Mouse (Mus musculus) embryonic facial prominence, embryonic 12.5 days (tissue): ENCODE measurements around the gene Unc5a. TPM values are rescaled to one million over a fixed set of nuclear protein-coding genes. Genes with fewer than 3 reads are reported as not detected.

Experiments used
- ATAC-seq: fragments of 200-750 bp; cut with Nextera tagmentation; 2 replicates; pipeline ENCODE4 v1.8.0; 2017; ENCODE audit not compliant: insufficient number of reproducible peaks, insufficient read depth, low FRiP score, low TSS enrichment
- H3K27ac ChIP-seq: fragments of 300-500 bp; sonication (generic); 2 replicates; pipeline ENCODE4 v1.5.1; 2016; ENCODE audit warnings: mild to moderate bottlenecking
- H3K27me3 ChIP-seq: fragments of 300-500 bp; sonication (generic); 2 replicates; pipeline ENCODE4 v1.6.1; 2016; ENCODE audit warnings: mild to moderate bottlenecking, moderate library complexity
- H3K36me3 ChIP-seq: fragments of 300-500 bp; sonication (generic); 2 replicates; pipeline ENCODE4 v1.6.1; 2016; ENCODE audit warnings: mild to moderate bottlenecking
- H3K4me1 ChIP-seq: fragments of 300-500 bp; sonication (generic); 2 replicates; pipeline ENCODE4 v1.6.1; 2016
- H3K4me2 ChIP-seq: fragments of 300-500 bp; sonication (generic); replicated peaks from 2 replicates; pipeline ENCODE4 v1.6.1; 2016; ENCODE audit warnings: mild to moderate bottlenecking, moderate library complexity
- H3K4me3 ChIP-seq: fragments of 300-500 bp; sonication (generic); 2 replicates; pipeline ENCODE4 v1.5.1; 2016; ENCODE audit warnings: mild to moderate bottlenecking
- H3K9ac ChIP-seq: fragments of 300-500 bp; sonication (generic); 2 replicates; pipeline ENCODE4 v1.6.1; 2016; ENCODE audit warnings: mild to moderate bottlenecking, moderate library complexity
- H3K9me3 ChIP-seq: fragments of 300-500 bp; sonication (generic); 2 replicates; pipeline ENCODE4 v1.6.1; 2016; ENCODE audit warnings: mild to moderate bottlenecking, moderate library complexity
- WGBS: fragments of 180-500 bp; shearing (Covaris S2); methylation state at CpG from one replicate; pipeline ENCODE4 v1.1.7; 2016; 5-methylcytosine and 5-hydroxymethylcytosine counted together
- polyA plus RNA-seq: library from polyadenylated mRNA; unstranded; fragments of >200 nt; fragmentation: Nextera tagmentation; extraction: Ambion mirVana; gene quantifications from 2 replicates; pipeline ENCODE4 v1.2.1, GENCODE M21; 2016

Gene Unc5a
- polyA plus RNA-seq, 1 experiment from 2014 or later, result 1.6 TPM

DNA sequence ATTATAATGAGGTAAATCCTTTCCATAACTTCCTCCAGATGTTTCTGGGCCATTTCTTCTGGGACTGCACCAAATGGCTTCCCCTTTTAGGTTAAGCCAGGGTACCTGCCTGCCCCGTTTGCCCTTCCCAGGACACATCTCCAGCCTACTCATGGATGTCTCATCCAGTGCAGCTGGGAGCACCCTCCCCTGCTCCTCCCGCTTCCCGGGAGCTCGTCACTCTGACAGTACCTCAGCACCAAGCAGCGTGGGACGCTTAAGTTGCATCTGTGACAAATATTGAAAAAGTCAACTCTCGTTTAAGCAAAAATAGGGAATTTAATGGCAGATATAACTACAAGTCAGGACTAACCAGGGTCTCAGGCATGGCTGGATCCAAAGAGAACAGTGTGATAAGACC, 8.1 kb downstream of the Unc5a start:
- peaks cover 55% of the 10 kb centered on the region for H3K27me3 ChIP-seq
- H3K4me1 ChIP-seq, result 0 out of 2 replicates have a peak, but pooled peaks cover 3% of the 10 kb centered on the region
- 49% methylated on average over 7 of the region's 7 CpGs for WGBS
- H3K9me3 ChIP-seq, result no peaks in the 10 kb centered on the region
- no peak for ATAC-seq
- no peaks in the 10 kb centered on the region for H3K36me3 ChIP-seq
- H3K27ac ChIP-seq, result no peak overlapping the region
- no peak overlapping the region for H3K4me2 ChIP-seq
- H3K9ac ChIP-seq, result no peak overlapping the region
- H3K4me3 ChIP-seq, result no peak overlapping the region

GRCm38 (mm10) chr13:54959059-54959701, 10.0 kb downstream of the Unc5a start:
- Histone ChIP-seq H3K36me3 (no peaks in the 10 kb centered on the region), H3K4me2 (no peak overlapping the region), H3K9me3 (no peaks in the 10 kb centered on the region), H3K27ac (no peak overlapping the region), H3K4me3 (no peak overlapping the region), H3K9ac (no peak overlapping the region), H3K4me1 (peaks cover 3% of the 10 kb centered on the region; the same call in 1 of the 2 replicates), H3K27me3 (peaks cover 36% of the 10 kb centered on the region)
- 57% methylated on average over 15 of the region's 15 CpGs for WGBS
- ATAC-seq, result no peak

- Histone ChIP-seq H3K36me3 (no peaks in the 10 kb centered on the region), H3K4me2 (no peak overlapping the region), H3K27ac (no peak overlapping the region), H3K27me3 (peaks cover 30% of the 10 kb centered on the region), H3K9ac (no peak overlapping the region), H3K4me3 (no peak overlapping the region), H3K9me3 (no peaks in the 10 kb centered on the region), H3K4me1 (peaks cover 3% of the 10 kb centered on the region; the same call in 1 of the 2 replicates)
- 61% methylated on average over 6 of the region's 6 CpGs for WGBS
- ATAC-seq, result no peak
Observed at GRCm38 (mm10) chr13:54959842-54960241, 10.6 kb downstream of the Unc5a start.

- H3K27ac ChIP-seq, result no peak overlapping the region
Observed at GRCm38 (mm10) chr13:54960491-54960890, 11.3 kb downstream of the Unc5a start.

GRCm38 (mm10) chr13:54965256-54965655, 16.0 kb downstream of the Unc5a start:
- Histone ChIP-seq H3K9me3 (no peaks in the 10 kb centered on the region), H3K27ac (no peak overlapping the region), H3K4me3 (no peak overlapping the region), H3K4me2 (no peak overlapping the region), H3K36me3 (no peaks in the 10 kb centered on the region), H3K4me1 (peaks cover 8% of the 10 kb centered on the region; the same call in 1 of the 2 replicates), H3K27me3 (no peaks in the 10 kb centered on the region; the same call in 1 of the 2 replicates), H3K9ac (no peak overlapping the region)
- 87% methylated on average over 6 of the region's 6 CpGs for WGBS
- no peak for ATAC-seq

More at GRCm38 (mm10) chr13:54960491-54960890, 11.3 kb downstream of the Unc5a start:
- WGBS, result 77% methylated on average over 3 of the region's 3 CpGs
- no peak overlapping the region for H3K4me2 ChIP-seq
- peaks cover 3% of the 10 kb centered on the region; the same call in 1 of the 2 replicates for H3K4me1 ChIP-seq
- no peak overlapping the region for H3K9ac ChIP-seq
- H3K4me3 ChIP-seq, result no peak overlapping the region
- no peaks in the 10 kb centered on the region for H3K36me3 ChIP-seq
- H3K9me3 ChIP-seq, result no peaks in the 10 kb centered on the region
- ATAC-seq, result no peak
- peaks cover 24% of the 10 kb centered on the region for H3K27me3 ChIP-seq

GRCm38 (mm10) chr13:54967501-54967900, 18.3 kb downstream of the Unc5a start:
- WGBS, result 74% methylated on average over 11 of the region's 11 CpGs
- no peak overlapping the region for H3K27ac ChIP-seq

DNA sequence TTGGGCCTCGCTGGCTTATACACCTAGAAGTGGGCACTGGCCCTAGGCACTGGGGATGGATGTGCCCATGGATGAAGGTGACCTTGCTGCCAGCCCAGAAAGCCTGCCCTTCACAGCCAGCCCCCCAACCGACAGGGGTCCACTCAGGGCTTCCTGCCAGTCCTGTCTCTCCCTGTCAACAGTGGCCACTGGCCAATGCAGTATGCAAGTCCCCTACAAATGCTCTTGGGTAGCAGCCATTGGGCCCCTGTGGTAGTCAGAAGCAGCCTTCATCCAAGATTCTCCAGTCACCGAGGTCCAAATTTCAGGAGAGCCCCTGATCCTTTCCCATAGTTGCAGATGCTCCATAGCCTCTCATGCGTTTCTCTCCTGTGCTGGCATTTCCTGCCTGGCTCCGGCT, 19.4 kb downstream of the Unc5a start:
- no peak overlapping the region for H3K4me3 ChIP-seq
- H3K9me3 ChIP-seq, result no peaks in the 10 kb centered on the region
- H3K27me3 ChIP-seq, result no peaks in the 10 kb centered on the region; the same call in 1 of the 2 replicates
- peaks cover 8% of the 10 kb centered on the region; the same call in 1 of the 2 replicates for H3K4me1 ChIP-seq
- H3K4me2 ChIP-seq, result no peak overlapping the region
- no peak for ATAC-seq
- no peaks in the 10 kb centered on the region for H3K36me3 ChIP-seq
- H3K9ac ChIP-seq, result no peak overlapping the region
- H3K27ac ChIP-seq, result no peak overlapping the region
- 50% methylated on average over 5 of the region's 5 CpGs for WGBS

More at GRCm38 (mm10) chr13:54967501-54967900, 18.3 kb downstream of the Unc5a start:
- H3K4me1 ChIP-seq, result peaks cover 8% of the 10 kb centered on the region; the same call in 1 of the 2 replicates
- no peaks in the 10 kb centered on the region for H3K36me3 ChIP-seq
- H3K9me3 ChIP-seq, result no peaks in the 10 kb centered on the region
- H3K4me2 ChIP-seq, result no peak overlapping the region
- no peak for ATAC-seq
- no peaks in the 10 kb centered on the region; the same call in 1 of the 2 replicates for H3K27me3 ChIP-seq
- no peak overlapping the region for H3K9ac ChIP-seq
- no peak overlapping the region for H3K4me3 ChIP-seq

- no peak for ATAC-seq
- H3K4me1 ChIP-seq, result 0 out of 2 replicates have a peak, but pooled peaks cover 8% of the 10 kb centered on the region
- no peak overlapping the region for H3K4me2 ChIP-seq
- no peak overlapping the region for H3K27ac ChIP-seq
- 44% methylated on average over 9 of the region's 9 CpGs for WGBS
- no peak overlapping the region for H3K9ac ChIP-seq
- no peaks in the 10 kb centered on the region; the same call in 1 of the 2 replicates for H3K27me3 ChIP-seq
- no peaks in the 10 kb centered on the region for H3K9me3 ChIP-seq
- no peaks in the 10 kb centered on the region for H3K36me3 ChIP-seq
- H3K4me3 ChIP-seq, result no peak overlapping the region
Observed at GRCm38 (mm10) chr13:54969513-54969912, 20.3 kb downstream of the Unc5a start.

DNA sequence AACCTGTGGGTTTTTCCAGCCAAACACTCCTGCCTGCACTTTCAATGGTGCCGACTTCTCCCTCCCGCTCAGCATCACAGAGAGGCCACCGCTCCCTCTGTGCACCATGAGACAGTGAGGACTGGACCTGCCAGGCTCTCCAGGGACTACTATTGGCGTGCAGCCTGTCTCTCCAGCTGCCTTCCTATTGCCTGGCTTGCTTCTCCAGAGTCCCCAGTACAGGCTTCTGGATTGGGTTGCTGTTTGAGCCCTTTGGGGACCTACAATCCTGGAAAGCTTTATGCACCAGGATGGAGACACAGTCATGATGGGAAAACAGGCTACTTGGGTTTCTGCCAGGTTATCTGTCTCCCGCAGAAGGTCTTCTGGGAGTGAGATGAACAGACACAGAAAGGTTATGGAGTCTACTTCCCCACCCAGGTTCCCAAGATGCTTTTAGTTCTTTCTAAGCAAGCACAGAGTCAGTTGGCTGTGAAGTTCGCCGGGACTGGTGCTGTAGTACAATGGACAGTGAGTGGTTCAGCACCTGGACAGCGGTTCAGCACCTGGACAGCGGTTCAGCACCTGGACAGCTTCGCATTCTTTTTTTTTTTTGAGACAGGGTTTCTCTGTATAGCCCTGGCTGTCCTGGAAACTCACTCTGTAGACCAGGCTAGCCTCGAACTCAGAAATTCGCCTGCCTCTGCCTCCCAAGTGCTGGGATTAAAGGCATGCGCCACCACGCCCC, 21.5 kb downstream of the Unc5a start:
- WGBS, result 40% methylated on average over 14 of the region's 14 CpGs
- Histone ChIP-seq H3K36me3 (no peaks in the 10 kb centered on the region), H3K9me3 (no peaks in the 10 kb centered on the region), H3K27ac (no peak overlapping the region), H3K27me3 (no peaks in the 10 kb centered on the region; the same call in 1 of the 2 replicates), H3K4me2 (no peak overlapping the region), H3K4me1 (0 out of 2 replicates have a peak, but pooled peaks cover 8% of the 10 kb centered on the region), H3K4me3 (no peak overlapping the region), H3K9ac (no peak overlapping the region)
- ATAC-seq, result no peak

- ATAC-seq, result no peak
- Histone ChIP-seq H3K4me3 (no peak overlapping the region), H3K4me1 (no peaks in the 10 kb centered on the region), H3K4me2 (no peak overlapping the region), H3K9ac (no peak overlapping the region), H3K27me3 (no peaks in the 10 kb centered on the region), H3K9me3 (no peaks in the 10 kb centered on the region), H3K36me3 (no peaks in the 10 kb centered on the region), H3K27ac (no peak overlapping the region)
- WGBS, result 48% methylated on average over 3 of the region's 3 CpGs
Observed at GRCm38 (mm10) chr13:54975546-54975945, 26.3 kb downstream of the Unc5a start.

- Histone ChIP-seq H3K36me3 (no peaks in the 10 kb centered on the region), H3K27me3 (no peaks in the 10 kb centered on the region), H3K9ac (no peak overlapping the region), H3K9me3 (no peaks in the 10 kb centered on the region), H3K4me2 (no peak overlapping the region), H3K27ac (no peak overlapping the region), H3K4me1 (no peaks in the 10 kb centered on the region), H3K4me3 (no peak overlapping the region)
- ATAC-seq, result no peak
- WGBS, result 23% methylated on average over 8 of the region's 8 CpGs
Observed at GRCm38 (mm10) chr13:54978804-54979203, 29.6 kb downstream of the Unc5a start.

DNA sequence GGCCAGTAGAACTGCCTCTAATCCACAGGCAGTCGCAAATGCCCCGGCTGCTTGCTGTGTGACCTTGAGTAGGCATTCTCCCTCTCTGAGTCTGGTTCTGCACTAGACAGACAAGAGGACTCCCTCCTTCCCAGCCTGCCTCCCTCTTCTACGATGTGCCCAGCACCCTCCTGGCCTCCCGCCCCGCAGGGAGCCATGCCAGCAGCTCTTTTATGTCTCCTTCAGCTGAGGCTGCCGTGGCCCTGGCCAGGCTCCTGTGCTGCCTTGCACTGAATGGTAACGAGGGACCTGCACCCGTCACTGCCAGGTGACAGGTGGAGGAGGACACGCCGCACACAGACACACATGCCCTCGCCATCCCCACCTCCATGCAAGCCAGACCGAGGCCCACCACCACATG, 31.7 kb downstream of the Unc5a start:
- Histone ChIP-seq H3K9ac (no peak overlapping the region), H3K27me3 (no peaks in the 10 kb centered on the region), H3K4me2 (no peak overlapping the region), H3K27ac (no peak overlapping the region), H3K4me3 (no peak overlapping the region), H3K9me3 (no peaks in the 10 kb centered on the region), H3K4me1 (no peaks in the 10 kb centered on the region), H3K36me3 (no peaks in the 10 kb centered on the region)
- WGBS, result 69% methylated on average over 12 of the region's 12 CpGs
- no peak for ATAC-seq
